Mouse (Mus musculus): ENCODE measurements around the gene Wasf2. TPM values are rescaled to one million over a fixed set of nuclear protein-coding genes. Genes with fewer than 3 reads are reported as not detected.
A peak's percentile ranks its signal among the peaks of the same experiment; 100 is the strongest.
"Not testable (repeated sequence)": the region's sequence is repeated elsewhere in the genome, so short reads cannot be mapped to it uniquely, and the experiment has no call there.

Wasf2 gene
- 47.2 and 62.0 TPM in 2 replicates for polyA plus RNA-seq (2012; rRNA removed)

- DNase-seq (ENCODE audit: low read depth), result peak; percentile 90
Measured at GRCm38 (mm10) chr4:133129931-133130889, at the start of gene Wasf2. Gene Wasf2, plus strand, starts transcription at chr4:133130505.

GRCm38 (mm10) chr4:133080862-133081261, 49.4 kb upstream of the Wasf2 start:
- no peak for DNase-seq (ENCODE audit: low read depth)

DNA sequence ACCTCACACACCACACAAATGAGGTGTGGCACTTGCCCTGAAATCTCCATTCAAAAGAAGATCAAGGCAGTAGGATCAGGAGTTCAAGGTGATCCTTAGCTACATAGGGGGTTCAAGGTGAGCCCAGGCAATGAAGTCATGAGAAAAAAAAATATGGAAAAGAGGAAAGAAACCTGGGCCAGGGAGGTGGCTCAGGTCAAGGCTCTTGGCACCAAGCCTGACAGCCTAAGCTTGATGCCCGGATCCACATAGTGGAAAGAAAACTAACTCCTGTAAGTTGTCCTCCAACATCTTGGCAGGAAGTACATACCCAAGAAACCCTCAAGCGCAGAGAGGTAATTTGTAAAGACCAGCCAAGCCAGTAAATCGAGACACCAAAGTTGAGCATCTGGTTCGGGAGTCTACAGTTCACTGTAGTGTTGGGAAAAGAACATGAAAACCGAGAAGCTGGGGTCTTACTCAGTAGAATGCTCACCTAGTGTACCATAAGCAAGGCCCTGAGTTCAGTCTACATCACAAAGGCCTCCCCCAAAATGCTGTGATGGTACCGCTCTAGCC, 48.0 kb upstream of the Wasf2 start:
- DNase-seq (ENCODE audit: low read depth), result no peak

DNA sequence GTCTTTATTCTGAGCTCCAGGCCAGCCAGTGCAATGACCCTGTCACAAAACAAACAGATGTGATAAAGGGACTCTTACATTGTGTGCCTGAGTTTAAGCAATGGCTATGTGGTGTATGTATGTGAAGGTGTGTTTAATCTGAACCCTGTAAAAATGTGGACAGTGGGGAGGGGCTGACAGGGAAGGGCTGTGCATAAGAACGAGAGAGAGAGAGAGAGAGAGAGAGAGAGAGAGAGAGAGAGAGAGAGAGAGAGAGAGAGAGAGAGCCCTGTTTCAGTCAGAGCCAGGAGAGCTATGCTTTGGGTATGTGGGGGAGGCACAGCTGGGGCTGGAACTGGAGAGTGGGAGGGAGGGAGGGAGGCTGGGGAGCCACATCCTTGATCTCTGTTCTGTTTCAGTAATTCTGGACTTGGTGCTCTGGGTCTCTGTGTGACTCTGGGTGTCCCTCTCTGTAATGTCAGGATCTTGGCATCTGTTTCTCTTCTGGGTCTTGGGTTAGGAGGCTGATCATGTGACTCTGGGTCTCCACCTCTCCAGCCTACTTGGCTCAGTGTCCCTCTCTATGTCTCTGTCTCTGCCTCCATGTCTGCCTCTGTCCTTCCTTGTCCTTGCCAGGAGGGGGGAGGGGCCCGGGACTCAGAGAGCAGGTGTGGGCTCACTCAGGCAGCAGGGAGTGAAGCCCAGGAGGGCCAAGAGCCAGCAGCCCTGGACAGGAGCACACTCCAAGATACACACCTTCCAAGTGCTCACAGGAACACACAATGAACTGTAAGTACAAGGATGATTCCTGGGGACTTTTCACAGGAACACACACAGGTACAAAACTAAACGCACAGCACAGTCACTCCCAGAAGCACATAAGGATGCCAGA, 46.1 kb upstream of the Wasf2 start:
- DNase-seq (ENCODE audit: low read depth), result no peak

DNA sequence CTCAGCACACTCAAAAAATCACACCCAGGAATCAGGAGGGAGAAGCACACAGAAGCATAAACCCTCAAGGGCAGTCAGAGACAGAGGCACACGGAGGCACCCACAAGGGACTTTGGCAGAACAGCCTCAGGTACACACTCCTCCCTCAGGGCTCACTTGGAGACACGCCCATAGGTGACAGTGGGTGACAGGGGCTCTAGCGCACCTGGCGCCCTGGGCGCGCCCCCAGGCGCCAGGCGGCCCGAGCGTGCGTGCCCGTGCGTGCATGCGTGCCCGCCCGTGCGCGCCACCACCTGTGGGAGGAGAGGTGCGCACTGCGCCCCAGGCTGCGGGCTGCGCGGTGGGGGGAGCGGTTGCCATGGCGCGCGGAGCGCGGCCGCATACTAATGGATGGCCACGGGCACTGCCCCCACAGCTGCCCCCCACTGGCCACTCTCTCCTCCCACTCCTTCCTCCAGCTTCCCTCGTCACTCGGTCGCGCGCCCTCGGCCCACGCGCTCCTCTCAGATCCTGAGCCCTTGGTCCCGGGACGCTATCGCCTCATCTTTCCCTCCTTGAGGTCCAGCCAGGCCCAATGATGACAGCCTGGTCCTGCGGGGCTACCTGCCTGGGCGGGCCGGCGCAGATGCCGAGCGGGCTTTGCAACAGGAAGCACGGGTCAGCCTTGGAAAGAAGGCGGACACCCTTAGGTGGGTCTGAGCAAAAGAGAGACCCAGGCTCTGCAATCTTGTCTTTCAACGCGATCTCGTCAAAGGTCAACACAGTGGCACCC, 45.1 kb upstream of the Wasf2 start:
- DNase-seq (ENCODE audit: low read depth), result no peak

DNA sequence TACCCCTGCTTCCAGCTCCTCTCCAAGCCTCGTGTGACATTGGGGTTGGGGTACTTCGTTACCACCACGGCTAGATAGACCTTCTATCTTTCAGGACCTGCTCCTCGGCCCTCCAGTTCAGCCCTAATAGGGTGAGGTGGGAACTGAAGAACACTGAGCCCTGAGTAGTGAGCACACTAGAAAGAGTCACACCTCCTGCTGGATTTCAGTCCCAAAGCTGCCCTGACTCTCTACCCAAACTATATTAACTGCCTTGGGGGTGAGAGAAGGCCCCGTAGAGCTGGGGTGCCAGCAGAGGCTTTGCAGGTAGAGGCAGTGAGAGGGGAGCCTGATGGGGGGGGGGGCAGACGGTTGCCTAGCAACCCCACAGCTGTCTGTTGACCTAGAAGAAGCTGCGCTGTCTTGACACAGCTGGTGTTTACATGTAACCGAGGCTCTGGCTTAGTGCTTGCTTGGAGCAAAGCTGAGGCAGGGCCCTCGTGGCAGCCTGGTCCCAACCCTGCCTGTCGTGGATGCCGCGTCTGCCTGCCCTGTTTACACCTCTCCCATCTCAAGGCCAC, 44.4 kb upstream of the Wasf2 start:
- no peak for DNase-seq (ENCODE audit: low read depth)

GRCm38 (mm10) chr4:133087177-133087714, 43.1 kb upstream of the Wasf2 start:
- no peak for DNase-seq (ENCODE audit: low read depth)

DNA sequence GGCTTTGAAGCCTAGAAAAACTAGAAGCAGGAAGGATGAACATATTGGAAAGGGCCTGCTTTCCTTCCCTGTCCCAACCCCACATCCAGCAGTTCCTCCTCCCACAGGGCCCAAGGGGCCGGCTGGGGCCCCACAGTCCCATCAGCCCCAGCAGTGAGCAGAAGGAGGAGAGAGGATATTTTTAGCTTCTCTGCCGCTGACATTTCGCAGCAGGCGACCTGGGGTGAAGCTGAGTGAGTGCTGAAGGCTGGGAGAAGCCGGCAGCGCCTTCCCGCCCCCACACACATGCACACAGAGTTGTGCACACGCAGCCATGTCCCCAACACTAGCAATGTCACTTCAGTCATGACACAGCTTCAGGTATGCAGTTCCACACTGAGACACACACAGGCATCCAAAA, 42.5 kb upstream of the Wasf2 start:
- DNase-seq (ENCODE audit: low read depth), result no peak

DNA sequence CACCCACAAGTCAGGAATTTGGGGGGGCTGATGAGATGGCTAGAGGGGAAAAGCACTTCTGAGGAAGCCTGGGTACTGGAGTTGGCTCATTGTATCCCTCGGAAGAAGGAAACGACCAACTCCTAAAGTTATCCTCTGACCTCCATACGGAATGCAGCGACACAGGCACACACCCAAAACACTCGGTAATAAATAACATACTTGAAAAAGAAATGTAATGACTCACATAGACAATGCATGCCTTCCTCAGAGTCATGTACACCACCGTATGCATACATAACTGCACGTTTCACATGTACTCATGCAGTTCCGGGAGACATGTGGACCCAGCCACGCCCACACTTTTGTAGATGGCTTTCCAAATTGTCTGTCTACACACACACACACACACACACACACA, 41.0 kb upstream of the Wasf2 start:
- DNase-seq (ENCODE audit: low read depth), result no peak

GRCm38 (mm10) chr4:133089802-133090201, 40.5 kb upstream of the Wasf2 start:
- no peak for DNase-seq (ENCODE audit: low read depth)

DNA sequence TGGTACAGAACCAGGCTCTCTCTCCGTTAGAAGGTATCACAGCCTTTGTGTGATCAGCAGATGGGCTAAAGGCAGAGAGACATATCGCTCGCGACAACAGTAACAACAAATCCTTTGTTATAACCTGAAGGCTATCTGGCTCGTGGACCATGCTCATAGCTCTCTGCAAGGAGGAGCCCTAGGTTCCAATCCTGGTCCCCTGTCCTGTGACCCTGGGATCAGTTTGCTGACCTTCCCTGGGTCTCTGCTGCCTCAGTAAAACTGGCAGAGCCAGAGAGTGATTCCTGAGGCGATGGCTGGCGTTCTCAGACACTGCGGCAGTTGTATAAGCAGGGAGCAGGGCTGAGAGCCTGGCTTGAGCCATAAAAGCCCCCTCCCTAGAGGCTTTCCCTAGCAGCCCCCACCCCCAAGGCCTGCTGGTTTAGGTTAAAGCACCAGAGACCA, 40.0 kb upstream of the Wasf2 start:
- no peak for DNase-seq (ENCODE audit: low read depth)

DNA sequence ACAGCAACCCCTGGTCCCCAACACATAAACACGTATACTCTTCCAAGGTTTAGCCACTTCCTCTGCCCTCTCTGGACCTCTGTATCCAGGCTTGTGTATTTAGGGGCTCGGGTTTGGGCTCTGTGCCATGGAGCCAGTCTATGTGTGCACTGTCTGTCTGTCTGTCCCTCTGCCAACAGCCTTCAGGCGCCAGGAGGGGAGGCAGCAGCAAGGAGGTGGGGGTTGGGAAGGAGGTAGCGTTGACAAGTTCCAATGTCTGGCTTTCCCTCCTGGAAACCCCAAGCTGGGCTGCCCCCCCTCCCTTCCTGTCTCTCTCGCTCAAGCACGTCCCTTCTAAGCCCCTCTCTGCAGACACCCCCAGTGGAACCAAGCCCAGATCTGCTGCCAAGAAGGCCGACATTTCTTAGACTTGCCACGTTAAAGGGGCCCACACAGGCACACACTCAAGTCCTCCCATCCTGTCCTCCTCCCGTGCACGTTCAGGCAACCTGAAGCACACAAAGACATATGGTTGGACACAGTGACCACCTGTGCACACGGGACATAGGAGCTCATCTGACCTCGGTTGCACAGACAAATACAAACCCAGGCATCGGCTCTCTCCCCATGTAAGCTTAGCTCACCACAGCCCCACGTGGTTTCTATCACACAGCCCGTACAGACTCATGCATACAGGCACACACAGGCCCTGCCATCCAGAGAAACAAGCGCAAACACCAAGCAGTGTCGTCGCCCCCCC, 39.4 kb upstream of the Wasf2 start:
- DNase-seq (ENCODE audit: low read depth), result no peak

DNA sequence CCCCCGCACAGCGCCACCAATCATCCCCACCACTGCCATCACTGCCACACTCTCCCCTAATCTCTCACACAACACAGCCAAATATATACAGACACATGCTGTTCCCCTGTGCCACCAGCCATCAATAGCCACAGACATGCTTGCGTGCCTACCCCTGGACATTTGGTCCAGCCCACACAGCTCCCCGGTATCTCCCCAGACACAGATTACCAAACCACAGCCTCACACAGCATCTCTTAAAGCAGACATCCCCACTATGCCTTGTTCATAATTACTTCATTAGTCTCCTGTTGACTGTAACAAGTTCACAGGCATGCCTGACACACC, 38.9 kb upstream of the Wasf2 start:
- DNase-seq (ENCODE audit: low read depth), result no peak

GRCm38 (mm10) chr4:133092453-133092901, 37.8 kb upstream of the Wasf2 start:
- no peak for DNase-seq (ENCODE audit: low read depth)

DNA sequence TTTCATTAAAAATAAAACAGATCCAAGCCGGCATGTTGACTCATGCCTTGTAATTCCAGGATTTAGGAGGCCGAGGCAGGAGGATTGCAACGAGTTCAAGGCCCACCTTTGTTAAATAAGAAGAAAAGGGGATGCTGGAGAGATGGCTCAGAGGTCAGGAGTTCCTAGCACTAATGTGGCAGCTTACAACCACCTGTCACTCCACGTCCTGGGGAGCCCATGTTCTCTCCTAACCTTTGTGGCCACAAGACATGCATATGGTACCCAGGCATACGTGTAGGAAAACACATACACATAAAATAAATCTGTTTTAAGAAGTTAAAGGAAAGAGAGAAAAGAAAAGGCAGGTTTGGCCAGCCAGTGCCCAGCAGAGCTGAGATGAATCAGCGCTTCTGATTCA, 37.2 kb upstream of the Wasf2 start:
- DNase-seq (ENCODE audit: low read depth), result no peak

- DNase-seq (ENCODE audit: low read depth), result no peak
Measured at GRCm38 (mm10) chr4:133093481-133094033, 36.7 kb upstream of the Wasf2 start.

GRCm38 (mm10) chr4:133094255-133094654, 36.0 kb upstream of the Wasf2 start:
- no peak for DNase-seq (ENCODE audit: low read depth)

DNA sequence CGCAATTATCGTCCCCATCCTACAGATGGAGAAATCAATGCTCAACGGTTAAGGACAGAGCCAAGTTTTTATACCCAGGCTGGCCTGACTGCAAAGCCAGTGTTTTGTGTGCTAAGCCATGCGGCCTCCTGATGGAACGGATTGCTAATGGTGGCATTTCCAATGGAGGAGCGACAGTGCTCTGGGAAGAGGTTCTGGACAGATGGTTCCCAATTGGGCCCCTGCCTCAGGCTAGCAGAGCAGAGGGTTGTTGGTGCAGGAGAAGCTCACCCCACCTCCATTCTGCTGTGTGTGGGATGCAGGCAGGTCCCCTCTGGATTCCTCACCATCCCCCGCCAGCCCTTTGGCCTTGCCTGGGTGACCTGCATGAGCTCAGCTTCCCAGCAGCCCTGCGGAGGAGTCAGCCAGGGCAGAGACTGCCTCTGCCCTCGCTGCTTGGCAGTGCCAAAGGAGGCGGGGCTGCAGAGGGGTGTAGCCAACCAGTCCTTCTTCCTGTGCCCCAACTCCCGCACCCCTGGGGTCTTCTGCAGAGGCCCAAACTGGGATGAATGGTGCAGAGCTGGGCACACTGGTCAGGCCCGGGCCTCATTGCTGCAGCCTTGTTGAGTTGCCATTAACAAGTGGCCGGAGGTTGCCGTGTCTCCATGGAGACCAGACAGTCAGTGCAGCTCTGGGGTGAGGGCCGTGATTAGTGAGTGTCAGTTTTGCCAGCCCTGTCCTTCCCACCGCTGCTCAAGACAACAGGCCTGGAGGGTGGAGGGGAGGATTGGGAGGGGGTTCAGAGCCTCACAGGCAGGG, 35.2 kb upstream of the Wasf2 start:
- DNase-seq (ENCODE audit: low read depth), result no peak

DNA sequence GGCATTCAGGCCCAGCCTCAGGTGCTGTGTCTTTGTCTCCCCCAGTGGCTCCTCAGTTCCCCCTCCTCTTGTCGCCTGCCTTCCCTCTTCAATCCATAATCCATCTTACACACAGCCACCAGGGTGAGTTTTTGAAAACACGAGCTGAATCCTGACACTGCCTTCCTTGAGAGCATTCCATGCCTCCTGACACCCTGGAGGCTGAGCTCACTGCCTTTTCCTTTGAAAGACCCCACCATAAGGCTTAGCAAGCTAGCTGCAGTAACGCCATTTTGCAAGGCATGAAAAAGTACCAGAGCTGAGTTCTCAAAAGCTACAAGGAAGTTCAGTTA, 34.6 kb upstream of the Wasf2 start:
- DNase-seq (ENCODE audit: low read depth), result not testable (repeated sequence)
